Mouse (Mus musculus) liver, postnatal 0 days (tissue): ENCODE measurements around the gene Htra1. TPM values are rescaled to one million over a fixed set of nuclear protein-coding genes. Genes with fewer than 3 reads are reported as not detected.

ENCODE experiments used
- ATAC-seq: fragments of 200-750 bp; cut with Nextera tagmentation; 2 replicates; pipeline ENCODE4 v1.8.0; 2017; ENCODE audit warnings: mild to moderate bottlenecking, moderate library complexity
- DNase-seq: peaks from one replicate; pipeline ENCODE4 v3.0.0-alpha.2; 2016
- H3K27ac ChIP-seq: fragments of 300-500 bp; sonication (generic); 2 replicates; pipeline ENCODE4 v1.5.1; 2014; ENCODE audit warnings: antibody characterized with exemption, moderate library complexity, mild to moderate bottlenecking, low read depth
- H3K27me3 ChIP-seq: fragments of 300-500 bp; sonication (generic); 2 replicates; pipeline ENCODE4 v1.6.1; 2014; ENCODE audit warnings: low read length, control low read depth, mixed read lengths; ENCODE audit not compliant: insufficient read depth
- H3K36me3 ChIP-seq: fragments of 300-500 bp; sonication (generic); replicated peaks from 2 replicates; pipeline ENCODE4 v1.6.1; 2014; ENCODE audit warnings: mild to moderate bottlenecking, control low read depth, low read length, moderate library complexity, mixed read lengths; ENCODE audit not compliant: insufficient read depth
- H3K4me1 ChIP-seq: fragments of 300-500 bp; sonication (generic); 2 replicates; pipeline ENCODE4 v1.6.1; 2014; ENCODE audit warnings: antibody characterized with exemption, mild to moderate bottlenecking, control low read depth; ENCODE audit not compliant: insufficient read depth
- H3K4me2 ChIP-seq: fragments of 300-500 bp; sonication (generic); 2 replicates; pipeline ENCODE4 v1.6.1; 2014; ENCODE audit warnings: low read depth, mild to moderate bottlenecking, low read length, moderate library complexity, mixed read lengths
- H3K4me3 ChIP-seq: fragments of 300-500 bp; sonication (generic); 2 replicates; pipeline ENCODE4 v1.5.1; 2014; ENCODE audit warnings: low read depth, low read length
- H3K9ac ChIP-seq: fragments of 300-500 bp; sonication (generic); replicated peaks from 2 replicates; pipeline ENCODE4 v1.6.1; 2014; ENCODE audit warnings: mild to moderate bottlenecking, moderate library complexity
- H3K9me3 ChIP-seq: fragments of 300-500 bp; sonication (generic); 2 replicates; pipeline ENCODE4 v1.6.1; 2016; ENCODE audit warnings: mild to moderate bottlenecking, control low read depth, low read length, mixed read lengths
- CTCF ChIP-seq: sonication (generic); IDR thresholded peaks from 2 replicates; pipeline ENCODE4 v1.5.1; 2016; ENCODE audit warnings: antibody characterized with exemption, low read depth
- EP300 ChIP-seq: IDR thresholded peaks from 2 replicates; pipeline ENCODE4 v1.6.1; 2016; ENCODE audit warnings: antibody characterized with exemption, low read depth, mild to moderate bottlenecking
- WGBS: fragments of 180-500 bp; shearing (Covaris S2); extraction: QIAGEN DNeasy Blood & Tissue Kit; methylation state at CpG from one replicate; pipeline ENCODE4 v1.1.7; 2014; ENCODE audit not compliant: insufficient replicate concordance; 5-methylcytosine and 5-hydroxymethylcytosine counted together
- polyA plus RNA-seq: library from polyadenylated mRNA; unstranded; fragments of >200 nt; fragmentation: Nextera tagmentation; extraction: Ambion mirVana; gene quantifications from 2 replicates; pipeline ENCODE4 v1.2.1, GENCODE M21; 2015

Gene Htra1
- polyA plus RNA-seq, 1 experiment from 2014 or later: 0.61 TPM

GRCm38 (mm10) chr7:130945730-130946129, 9.8 kb downstream of the Htra1 start:
- no peak for ATAC-seq
- 0 out of 2 replicates have a peak, but pooled peaks cover 2% of the 10 kb centered on the region for H3K27me3 ChIP-seq
- H3K27ac ChIP-seq: no peak overlapping the region
- DNase-seq: no peak
- no peaks in the 10 kb centered on the region for H3K9me3 ChIP-seq
- WGBS: 76% methylated on average over 3 of the region's 3 CpGs
- no peaks in the 10 kb centered on the region for H3K4me1 ChIP-seq
- H3K36me3 ChIP-seq: no peaks in the 10 kb centered on the region
- TF ChIP-seq CTCF: no peak
- TF ChIP-seq EP300: no peak
- no peak overlapping the region for H3K9ac ChIP-seq
- H3K4me3 ChIP-seq: no peak overlapping the region
- H3K4me2 ChIP-seq: no peak overlapping the region

- Histone ChIP-seq H3K36me3 (no peaks in the 10 kb centered on the region), H3K4me3 (no peak overlapping the region), H3K27ac (no peak overlapping the region), H3K27me3 (0 out of 2 replicates have a peak, but pooled peaks cover 2% of the 10 kb centered on the region), H3K4me2 (no peak overlapping the region), H3K4me1 (no peaks in the 10 kb centered on the region), H3K9me3 (no peaks in the 10 kb centered on the region), H3K9ac (no peak overlapping the region)
- WGBS: 75% methylated on average over 12 of the region's 12 CpGs
- ATAC-seq (no peak), DNase-seq (no peak)
- TF ChIP-seq CTCF (no peak), EP300 (no peak)
Observed at GRCm38 (mm10) chr7:130946303-130946702, 10.4 kb downstream of the Htra1 start.

DNA sequence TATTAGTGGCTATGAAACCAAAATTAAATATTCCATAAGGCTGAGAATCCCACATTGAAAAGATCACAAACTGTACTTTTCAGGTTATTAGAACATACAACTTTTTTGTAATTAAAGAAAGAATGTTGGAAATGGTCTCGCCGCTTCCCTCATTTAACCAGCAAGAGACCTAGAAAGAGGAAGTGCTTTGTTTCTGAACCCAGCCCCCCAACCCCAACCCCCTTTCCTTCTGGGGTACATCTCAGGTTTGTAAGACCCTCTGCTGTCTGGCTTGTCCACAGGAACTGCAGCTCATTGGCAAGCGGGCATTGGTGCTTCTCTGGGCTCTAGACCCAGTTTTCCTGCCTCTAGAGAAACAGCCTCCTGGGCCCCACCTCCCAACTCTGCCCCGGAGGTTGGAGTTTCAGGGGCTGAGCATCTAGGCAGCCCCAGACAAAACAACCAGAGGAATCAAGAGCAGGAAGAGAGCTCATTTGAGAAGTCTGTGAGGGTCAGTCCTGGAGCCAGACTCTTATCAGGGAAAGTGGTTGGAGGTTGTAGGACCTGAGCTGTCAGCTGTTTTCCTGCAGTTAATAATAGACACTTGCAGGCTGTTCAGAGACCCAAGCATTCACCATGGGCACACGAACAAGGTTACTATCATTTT, 12.8 kb downstream of the Htra1 start:
- no peaks in the 10 kb centered on the region for H3K9me3 ChIP-seq

DNA sequence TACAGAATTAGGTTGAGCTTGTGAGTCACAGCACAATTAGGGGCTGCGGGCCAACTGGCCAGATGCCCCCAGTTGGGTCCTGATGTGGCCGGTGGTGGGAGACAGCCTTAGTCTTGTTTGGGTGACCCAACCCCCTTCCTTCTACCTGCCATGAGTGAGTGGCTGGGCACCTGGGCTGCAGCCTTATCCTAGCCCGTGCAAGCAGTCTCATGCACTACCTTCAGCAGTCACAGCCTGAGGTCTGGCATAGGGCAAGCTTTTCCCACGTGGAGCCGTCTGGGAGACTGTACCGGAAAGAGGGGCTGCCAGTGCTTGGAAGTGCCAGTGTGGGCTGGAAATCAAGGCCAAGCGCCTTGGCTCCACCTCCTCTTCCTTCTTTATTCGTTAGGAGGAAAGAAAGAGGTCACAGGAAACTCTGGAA, 13.4 kb downstream of the Htra1 start:
- DNase-seq: no peak
- Histone ChIP-seq H3K4me3 (no peak overlapping the region), H3K36me3 (no peaks in the 10 kb centered on the region), H3K4me2 (no peak overlapping the region), H3K27me3 (no peaks in the 10 kb centered on the region), H3K4me1 (no peaks in the 10 kb centered on the region), H3K9ac (no peak overlapping the region), H3K27ac (no peak overlapping the region), H3K9me3 (no peaks in the 10 kb centered on the region)
- 31% methylated on average over 8 of the region's 8 CpGs for WGBS
- ATAC-seq: 0 out of 2 replicates have a peak, but pooled peaks have one; percentile 31
- TF ChIP-seq CTCF: no peak

More for the DNA sequence above, 12.8 kb downstream of the Htra1 start:
- Histone ChIP-seq H3K4me1 (no peaks in the 10 kb centered on the region), H3K4me3 (no peak overlapping the region), H3K4me2 (no peak overlapping the region), H3K27ac (no peak overlapping the region), H3K9ac (no peak overlapping the region), H3K36me3 (no peaks in the 10 kb centered on the region), H3K27me3 (no peaks in the 10 kb centered on the region)
- TF ChIP-seq EP300 (no peak), CTCF (no peak)
- DNase-seq: no peak
- 21% methylated on average over 5 of the region's 5 CpGs for WGBS
- ATAC-seq: no peak

DNA sequence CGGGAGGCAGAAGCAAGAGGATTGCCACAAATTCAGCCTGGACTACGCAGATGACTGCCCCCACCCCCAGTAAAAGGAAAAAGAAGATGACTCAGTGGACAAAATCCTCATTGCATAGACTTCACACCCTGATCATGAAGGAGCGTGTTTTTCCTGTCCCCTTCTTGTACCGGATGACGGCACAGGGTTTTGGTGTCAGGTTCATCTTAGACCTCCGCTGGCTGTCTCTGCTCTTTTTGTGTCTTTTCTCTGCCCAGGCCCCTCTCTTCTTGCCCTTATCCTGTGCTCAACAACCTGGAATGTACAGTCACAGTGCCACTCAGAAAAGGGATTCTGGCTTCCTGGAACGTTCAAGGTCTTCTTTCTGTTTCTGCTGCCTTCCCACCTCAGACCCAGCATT, 14.6 kb downstream of the Htra1 start:
- no peaks in the 10 kb centered on the region for H3K27me3 ChIP-seq
- ATAC-seq (no peak), DNase-seq (no peak)
- no peak overlapping the region for H3K4me2 ChIP-seq
- no peaks in the 10 kb centered on the region for H3K4me1 ChIP-seq
- no peaks in the 10 kb centered on the region for H3K36me3 ChIP-seq
- WGBS: 80% methylated on average over 7 of the region's 7 CpGs
- no peak overlapping the region for H3K4me3 ChIP-seq
- no peaks in the 10 kb centered on the region for H3K9me3 ChIP-seq
- no peak overlapping the region for H3K27ac ChIP-seq
- no peak for TF ChIP-seq EP300
- no peak for TF ChIP-seq CTCF
- H3K9ac ChIP-seq: no peak overlapping the region

GRCm38 (mm10) chr7:130951004-130951403, 15.1 kb downstream of the Htra1 start:
- 81% methylated on average over 5 of the region's 5 CpGs for WGBS
- H3K4me1 ChIP-seq: no peaks in the 10 kb centered on the region
- H3K9me3 ChIP-seq: no peaks in the 10 kb centered on the region
- no peak for ATAC-seq
- no peak overlapping the region for H3K4me2 ChIP-seq
- no peak overlapping the region for H3K9ac ChIP-seq
- H3K27ac ChIP-seq: no peak overlapping the region
- TF ChIP-seq EP300 (no peak), CTCF (no peak)
- DNase-seq: no peak
- H3K4me3 ChIP-seq: no peak overlapping the region
- no peaks in the 10 kb centered on the region for H3K27me3 ChIP-seq
- no peaks in the 10 kb centered on the region for H3K36me3 ChIP-seq

GRCm38 (mm10) chr7:130953376-130953775, 17.5 kb downstream of the Htra1 start:
- H3K9me3 ChIP-seq: no peaks in the 10 kb centered on the region
- WGBS: 74% methylated on average over 10 of the region's 10 CpGs
- no peak overlapping the region for H3K4me2 ChIP-seq
- DNase-seq (no peak), ATAC-seq (no peak)
- no peak for TF ChIP-seq CTCF
- TF ChIP-seq EP300: no peak
- no peaks in the 10 kb centered on the region for H3K4me1 ChIP-seq
- H3K4me3 ChIP-seq: no peak overlapping the region
- H3K36me3 ChIP-seq: no peaks in the 10 kb centered on the region
- H3K27me3 ChIP-seq: no peaks in the 10 kb centered on the region
- no peak overlapping the region for H3K27ac ChIP-seq
- no peak overlapping the region for H3K9ac ChIP-seq
